Mouse (Mus musculus): ENCODE measurements around the gene Nup205. TPM values are rescaled to one million over a fixed set of nuclear protein-coding genes. Genes with fewer than 3 reads are reported as not detected.
"Not testable (repeated sequence)": the region's sequence is repeated elsewhere in the genome, so short reads cannot be mapped to it uniquely, and the experiment has no call there.

The Nup205 gene
- total and polyA plus RNA-seq, 2 experiments from 2014 or later: 10.3 to 41.7 TPM

- no peaks in the 10 kb centered on the region for H3K4me1 ChIP-seq (ENCODE audit: insufficient read depth, low read length)
- H3K4me3 ChIP-seq (ENCODE audit: low read depth, low read length): no peak overlapping the region
- no peaks in the 10 kb centered on the region for H3K36me3 ChIP-seq (ENCODE audit: insufficient read depth, low read length)
- H3K4me2 ChIP-seq (ENCODE audit: low read depth, low read length, poor library complexity, severe bottlenecking): no peak overlapping the region
- 94% methylated on average over 4 of the region's 4 CpGs for WGBS
- no peak for TF ChIP-seq CTCF (IDR thresholded peaks at IDR 0.05)
- H3K27me3 ChIP-seq (ENCODE audit: insufficient read depth, low read length): no peaks in the 10 kb centered on the region
- DNase-seq (ENCODE audit: low spot score) (no peak), ATAC-seq (ENCODE audit: low FRiP score) (no peak)
- H3K27ac ChIP-seq (ENCODE audit: low read depth, low read length): no peak overlapping the region
- no peaks in the 10 kb centered on the region for H3K9me3 ChIP-seq (ENCODE audit: low read length)
- no peak overlapping the region for H3K9ac ChIP-seq (replicated peaks; ENCODE audit: low read length, poor library complexity, severe bottlenecking)
Measured at GRCm38 (mm10) chr6:35173181-35173580, 4.0 kb upstream of the Nup205 start.

GRCm38 (mm10) chr6:35177650-35178272 is 540 bp downstream of the Nup205 start:
- peak overlapping the region; percentile 82 for H3K4me2 ChIP-seq (ENCODE audit: low read depth, low read length, poor library complexity, severe bottlenecking)
- H3K9me3 ChIP-seq (ENCODE audit: low read length): no peaks in the 10 kb centered on the region
- H3K4me1 ChIP-seq (ENCODE audit: insufficient read depth, low read length): no peaks in the 10 kb centered on the region
- no peak for TF ChIP-seq CTCF (IDR thresholded peaks at IDR 0.05)
- no peaks in the 10 kb centered on the region for H3K27me3 ChIP-seq (ENCODE audit: insufficient read depth, low read length)
- peak overlapping the region; percentile 91 for H3K9ac ChIP-seq (replicated peaks; ENCODE audit: low read length, poor library complexity, severe bottlenecking)
- H3K27ac ChIP-seq (ENCODE audit: low read depth, low read length): peak overlapping the region; percentile 99
- peak; percentile 85 for ATAC-seq (ENCODE audit: low FRiP score)
- DNase-seq (ENCODE audit: low spot score): peak; percentile 45
- H3K36me3 ChIP-seq (ENCODE audit: insufficient read depth, low read length): no peaks in the 10 kb centered on the region
- peak overlapping the region; percentile 91 for H3K4me3 ChIP-seq (ENCODE audit: low read depth, low read length)
- under 1% methylated on average over 66 of the region's 69 CpGs for WGBS

- ATAC-seq (ENCODE audit: low FRiP score); H3K4me3 ChIP-seq (ENCODE audit: low read depth, low read length); H3K4me2 ChIP-seq (ENCODE audit: low read depth, low read length, poor library complexity, severe bottlenecking); DNase-seq (ENCODE audit: low spot score); H3K36me3 ChIP-seq (ENCODE audit: insufficient read depth, low read length); H3K9me3 ChIP-seq (ENCODE audit: low read length); H3K4me1 ChIP-seq (ENCODE audit: insufficient read depth, low read length); H3K27ac ChIP-seq (ENCODE audit: low read depth, low read length); H3K9ac ChIP-seq (replicated peaks; ENCODE audit: low read length, poor library complexity, severe bottlenecking); H3K27me3 ChIP-seq (ENCODE audit: insufficient read depth, low read length): not testable (repeated sequence)
- WGBS: 97% methylated on average over 3 of the region's 3 CpGs
Measured at GRCm38 (mm10) chr6:35179299-35179698, 2.1 kb downstream of the Nup205 start.

DNA sequence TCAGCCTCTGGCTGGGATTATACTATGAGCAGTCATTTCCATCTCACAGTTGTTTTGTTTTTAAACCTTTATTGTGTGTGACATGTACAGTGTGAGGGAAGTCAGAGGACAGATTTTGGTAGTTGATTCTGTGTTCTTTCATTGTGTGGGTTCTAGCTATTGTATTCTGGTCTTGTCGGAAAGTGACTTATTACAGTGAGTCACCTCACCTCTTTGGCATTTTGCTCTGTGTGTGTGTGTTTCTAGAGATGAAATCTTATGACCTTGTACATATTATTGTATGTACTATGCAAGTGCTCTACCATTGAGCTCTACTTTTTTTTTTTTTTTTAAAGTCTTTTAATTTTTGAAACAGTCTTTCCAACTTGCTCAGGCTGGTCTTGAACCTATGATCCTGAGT is 7.6 kb downstream of the Nup205 start:
- H3K9ac ChIP-seq (replicated peaks; ENCODE audit: low read length, poor library complexity, severe bottlenecking): no peak overlapping the region
- no peak overlapping the region for H3K4me3 ChIP-seq (ENCODE audit: low read depth, low read length)
- ATAC-seq (ENCODE audit: low FRiP score) (no peak), DNase-seq (ENCODE audit: low spot score) (no peak)
- H3K36me3 ChIP-seq (ENCODE audit: insufficient read depth, low read length): peaks cover 19% of the 10 kb centered on the region
- H3K27me3 ChIP-seq (ENCODE audit: insufficient read depth, low read length): no peaks in the 10 kb centered on the region
- H3K27ac ChIP-seq (ENCODE audit: low read depth, low read length): no peak overlapping the region
- TF ChIP-seq CTCF (IDR thresholded peaks at IDR 0.05): no peak
- no peaks in the 10 kb centered on the region for H3K9me3 ChIP-seq (ENCODE audit: low read length)
- 94% methylated on average over 1 of the region's 1 CpGs for WGBS
- H3K4me2 ChIP-seq (ENCODE audit: low read depth, low read length, poor library complexity, severe bottlenecking): no peak overlapping the region
- no peaks in the 10 kb centered on the region for H3K4me1 ChIP-seq (ENCODE audit: insufficient read depth, low read length)

GRCm38 (mm10) chr6:35191198-35191597 is 14.0 kb downstream of the Nup205 start:
- no peak for TF ChIP-seq CTCF (IDR thresholded peaks at IDR 0.05)
- no peaks in the 10 kb centered on the region for H3K9me3 ChIP-seq (ENCODE audit: low read length)
- peaks cover 49% of the 10 kb centered on the region for H3K36me3 ChIP-seq (ENCODE audit: insufficient read depth, low read length)
- no peak overlapping the region for H3K4me2 ChIP-seq (ENCODE audit: low read depth, low read length, poor library complexity, severe bottlenecking)
- 94% methylated on average over 8 of the region's 8 CpGs for WGBS
- DNase-seq (ENCODE audit: low spot score) (no peak), ATAC-seq (ENCODE audit: low FRiP score) (no peak)
- H3K4me3 ChIP-seq (ENCODE audit: low read depth, low read length): no peak overlapping the region
- H3K27ac ChIP-seq (ENCODE audit: low read depth, low read length): no peak overlapping the region
- H3K27me3 ChIP-seq (ENCODE audit: insufficient read depth, low read length): no peaks in the 10 kb centered on the region
- no peaks in the 10 kb centered on the region for H3K4me1 ChIP-seq (ENCODE audit: insufficient read depth, low read length)
- no peak overlapping the region for H3K9ac ChIP-seq (replicated peaks; ENCODE audit: low read length, poor library complexity, severe bottlenecking)

DNA sequence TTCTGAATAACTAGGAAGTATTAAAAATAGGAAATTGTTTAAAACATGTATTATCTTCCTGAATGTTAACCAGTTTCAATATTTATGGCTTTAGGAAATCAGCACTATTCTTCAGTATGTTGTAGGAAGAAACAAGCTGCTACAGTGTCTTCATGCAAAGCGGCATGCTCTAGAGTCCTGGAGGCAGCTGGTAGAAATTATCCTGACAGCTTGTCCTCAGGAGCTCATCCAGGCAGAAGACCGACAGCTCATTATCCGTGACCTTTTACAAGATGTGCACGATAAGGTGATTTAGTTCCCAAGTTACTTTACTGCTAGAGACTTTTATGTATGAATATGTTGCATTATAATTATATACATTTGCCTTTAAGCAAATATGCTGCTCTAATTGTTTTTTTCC is 48.5 kb downstream of the Nup205 start:
- Histone ChIP-seq H3K9me3 (ENCODE audit: low read length) (no peaks in the 10 kb centered on the region), H3K4me1 (ENCODE audit: insufficient read depth, low read length) (no peaks in the 10 kb centered on the region), H3K4me2 (ENCODE audit: low read depth, low read length, poor library complexity, severe bottlenecking) (no peak overlapping the region), H3K4me3 (ENCODE audit: low read depth, low read length) (no peak overlapping the region), H3K9ac (replicated peaks; ENCODE audit: low read length, poor library complexity, severe bottlenecking) (no peak overlapping the region), H3K36me3 (ENCODE audit: insufficient read depth, low read length) (peaks cover 32% of the 10 kb centered on the region), H3K27ac (ENCODE audit: low read depth, low read length) (no peak overlapping the region), H3K27me3 (ENCODE audit: insufficient read depth, low read length) (no peaks in the 10 kb centered on the region)
- no peak for TF ChIP-seq CTCF (IDR thresholded peaks at IDR 0.05)
- DNase-seq (ENCODE audit: low spot score) (no peak), ATAC-seq (ENCODE audit: low FRiP score) (no peak)
- WGBS: 81% methylated on average over 4 of the region's 4 CpGs
